Mouse (Mus musculus): ENCODE measurements around the gene Habp4. TPM values are rescaled to one million over a fixed set of nuclear protein-coding genes. Genes with fewer than 3 reads are reported as not detected.
A peak's percentile ranks its signal among the peaks of the same experiment; 100 is the strongest.

The Habp4 gene
- polyA plus RNA-seq, 1 experiment from 2014 or later, result 28.4 TPM

DNA sequence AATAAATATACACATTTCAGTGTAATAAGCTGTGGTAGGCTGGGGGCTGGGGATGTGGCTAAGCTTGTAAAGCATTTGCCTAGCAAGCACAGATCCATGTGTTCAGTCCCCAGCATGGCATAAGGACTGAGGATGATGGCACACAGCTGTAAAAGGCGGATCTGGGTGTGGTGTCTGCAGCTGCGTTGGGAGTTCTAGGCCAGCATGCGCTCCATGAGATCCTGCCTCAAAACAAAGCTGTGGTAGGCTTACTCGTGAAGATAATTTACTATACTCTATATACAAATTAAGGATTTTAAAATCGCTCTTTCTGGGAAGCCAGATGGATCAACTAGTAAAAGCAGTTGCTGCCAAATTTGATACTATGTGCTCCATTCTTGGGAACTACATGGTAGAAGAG, 53.3 kb downstream of the Habp4 start:
- no peaks in the 10 kb centered on the region for H3K9me3 ChIP-seq (ENCODE audit: low read length)
- WGBS, result 93% methylated on average over 5 of the region's 5 CpGs
- no peak for ATAC-seq (ENCODE audit: low FRiP score, low TSS enrichment)
- no peak overlapping the region for H3K27ac ChIP-seq (ENCODE audit: low read length)
- no peak overlapping the region for H3K9ac ChIP-seq (replicated peaks; ENCODE audit: low read length)
- H3K4me2 ChIP-seq (replicated peaks; ENCODE audit: low read depth, low read length), result no peak overlapping the region
- no peaks in the 10 kb centered on the region for H3K36me3 ChIP-seq (ENCODE audit: insufficient read depth, low read length)
- H3K27me3 ChIP-seq (ENCODE audit: insufficient read depth, low read length), result no peaks in the 10 kb centered on the region
- no peak overlapping the region for H3K4me3 ChIP-seq (ENCODE audit: low read length)
- H3K4me1 ChIP-seq (ENCODE audit: insufficient read depth, low read length), result no peaks in the 10 kb centered on the region

DNA sequence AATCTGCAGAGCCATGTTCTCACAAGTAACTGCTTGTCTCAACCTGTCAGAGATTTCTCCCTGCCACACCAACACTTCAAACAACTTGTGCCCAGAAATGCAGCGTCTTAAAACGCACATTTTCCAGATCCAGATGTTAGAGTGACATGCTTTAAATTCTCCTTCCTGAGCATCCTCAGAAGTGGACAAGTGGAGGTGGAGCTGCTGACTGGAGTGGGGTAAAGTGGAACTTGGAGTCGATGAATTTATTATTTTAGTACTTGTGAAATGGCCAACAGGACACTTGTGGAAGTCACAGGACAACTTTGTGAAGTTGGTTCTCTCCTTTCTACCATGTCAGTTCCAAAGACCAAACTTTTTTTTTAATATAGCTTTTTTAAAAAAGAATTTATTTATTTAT, 64.1 kb downstream of the Habp4 start:
- Histone ChIP-seq H3K9ac (replicated peaks; ENCODE audit: low read length) (no peak overlapping the region), H3K27me3 (ENCODE audit: insufficient read depth, low read length) (no peaks in the 10 kb centered on the region), H3K9me3 (ENCODE audit: low read length) (no peaks in the 10 kb centered on the region), H3K36me3 (ENCODE audit: insufficient read depth, low read length) (no peaks in the 10 kb centered on the region), H3K27ac (ENCODE audit: low read length) (no peak overlapping the region), H3K4me3 (ENCODE audit: low read length) (no peak overlapping the region), H3K4me2 (replicated peaks; ENCODE audit: low read depth, low read length) (no peak overlapping the region), H3K4me1 (ENCODE audit: insufficient read depth, low read length) (no peaks in the 10 kb centered on the region)
- WGBS, result 89% methylated on average over 3 of the region's 3 CpGs
- no peak for ATAC-seq (ENCODE audit: low FRiP score, low TSS enrichment)

DNA sequence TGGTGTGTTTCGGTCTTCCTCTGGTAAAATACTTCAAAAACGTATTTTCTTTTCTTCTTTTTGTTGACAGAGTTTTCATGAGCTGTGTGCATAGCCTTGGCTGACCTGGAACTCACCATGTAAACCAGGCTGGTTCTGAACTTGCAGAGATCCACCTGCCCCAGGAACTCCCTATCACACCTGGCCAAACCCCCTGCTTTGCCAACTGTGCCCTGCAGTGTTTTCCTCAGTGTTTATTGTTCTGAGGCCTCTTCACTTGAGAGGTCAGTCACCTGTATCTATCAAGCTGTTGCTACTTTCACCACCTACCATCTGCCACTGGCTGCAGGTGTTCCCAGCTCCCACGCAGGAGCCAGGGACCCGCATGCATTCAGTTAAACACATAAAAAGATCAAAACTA, 65.1 kb downstream of the Habp4 start:
- 89% methylated on average over 4 of the region's 4 CpGs for WGBS
- H3K4me1 ChIP-seq (ENCODE audit: insufficient read depth, low read length), result no peaks in the 10 kb centered on the region
- H3K27ac ChIP-seq (ENCODE audit: low read length), result no peak overlapping the region
- H3K4me2 ChIP-seq (replicated peaks; ENCODE audit: low read depth, low read length), result no peak overlapping the region
- no peak for ATAC-seq (ENCODE audit: low FRiP score, low TSS enrichment)
- no peaks in the 10 kb centered on the region for H3K36me3 ChIP-seq (ENCODE audit: insufficient read depth, low read length)
- H3K9ac ChIP-seq (replicated peaks; ENCODE audit: low read length), result no peak overlapping the region
- H3K9me3 ChIP-seq (ENCODE audit: low read length), result no peaks in the 10 kb centered on the region
- H3K27me3 ChIP-seq (ENCODE audit: insufficient read depth, low read length), result no peaks in the 10 kb centered on the region
- H3K4me3 ChIP-seq (ENCODE audit: low read length), result no peak overlapping the region

DNA sequence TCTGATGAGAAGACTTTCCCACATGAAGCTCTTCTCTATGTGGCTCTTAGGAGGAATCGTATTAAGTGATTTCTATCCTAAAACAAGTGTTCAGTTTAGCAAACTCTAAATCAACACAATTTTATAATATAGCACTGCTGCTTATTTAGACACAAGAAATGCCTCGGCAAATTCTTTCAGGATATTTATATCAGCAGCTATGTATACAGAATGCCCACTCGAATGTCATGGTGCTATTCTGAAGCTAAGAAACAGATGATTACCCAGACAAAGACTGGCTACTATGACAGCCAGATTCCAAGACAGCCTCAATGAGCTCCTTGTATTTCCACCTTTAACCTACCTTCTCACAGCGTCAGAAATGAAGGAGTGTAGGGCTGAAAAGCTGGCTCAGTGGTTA, 71.5 kb downstream of the Habp4 start:
- Histone ChIP-seq H3K4me2 (replicated peaks; ENCODE audit: low read depth, low read length) (no peak overlapping the region), H3K36me3 (ENCODE audit: insufficient read depth, low read length) (no peaks in the 10 kb centered on the region), H3K4me1 (ENCODE audit: insufficient read depth, low read length) (peaks cover 12% of the 10 kb centered on the region), H3K4me3 (ENCODE audit: low read length) (no peak overlapping the region), H3K9ac (replicated peaks; ENCODE audit: low read length) (no peak overlapping the region), H3K27me3 (ENCODE audit: insufficient read depth, low read length) (no peaks in the 10 kb centered on the region), H3K27ac (ENCODE audit: low read length) (no peak overlapping the region), H3K9me3 (ENCODE audit: low read length) (no peaks in the 10 kb centered on the region)
- ATAC-seq (ENCODE audit: low FRiP score, low TSS enrichment), result no peak
- WGBS, result 89% methylated on average over 4 of the region's 4 CpGs

DNA sequence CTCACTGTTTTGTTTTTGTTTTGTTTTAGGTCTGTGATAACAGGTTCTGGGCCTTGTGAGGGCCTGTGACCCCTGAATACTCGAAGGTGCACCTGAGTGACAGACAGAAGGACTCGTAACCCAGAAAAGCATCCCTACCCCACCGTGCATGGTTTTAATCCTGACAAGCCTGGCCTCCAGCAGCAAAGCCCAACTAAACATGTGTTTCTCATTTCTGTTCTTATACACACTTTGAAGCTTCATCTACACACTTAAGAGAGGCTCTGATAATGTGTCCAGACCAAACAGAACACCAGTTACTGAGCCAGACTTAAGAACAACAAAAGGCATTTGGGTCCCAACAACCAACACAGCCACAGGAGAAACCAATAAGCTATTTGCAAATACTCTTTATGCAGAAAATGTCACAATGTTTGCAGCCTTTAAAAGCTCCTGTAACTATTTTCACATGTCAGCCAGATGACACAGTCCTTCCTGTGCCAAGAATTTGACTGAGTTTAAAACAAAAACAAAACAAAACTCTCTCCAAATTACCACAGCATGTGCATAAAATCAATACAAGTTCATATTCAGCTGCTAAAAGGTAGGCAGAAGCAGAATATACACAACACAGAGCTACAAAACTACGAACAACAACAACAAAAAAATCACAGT, 73.6 kb downstream of the Habp4 start:
- Histone ChIP-seq H3K4me2 (replicated peaks; ENCODE audit: low read depth, low read length) (no peak overlapping the region), H3K4me1 (ENCODE audit: insufficient read depth, low read length) (peaks cover 15% of the 10 kb centered on the region), H3K27me3 (ENCODE audit: insufficient read depth, low read length) (no peaks in the 10 kb centered on the region), H3K27ac (ENCODE audit: low read length) (0 out of 2 replicates have a peak overlapping the region, but pooled peaks have one; percentile 14), H3K4me3 (ENCODE audit: low read length) (no peak overlapping the region), H3K9ac (replicated peaks; ENCODE audit: low read length) (no peak overlapping the region), H3K36me3 (ENCODE audit: insufficient read depth, low read length) (no peaks in the 10 kb centered on the region), H3K9me3 (ENCODE audit: low read length) (no peaks in the 10 kb centered on the region)
- 74% methylated on average over 4 of the region's 4 CpGs for WGBS
- no peak for ATAC-seq (ENCODE audit: low FRiP score, low TSS enrichment)

DNA sequence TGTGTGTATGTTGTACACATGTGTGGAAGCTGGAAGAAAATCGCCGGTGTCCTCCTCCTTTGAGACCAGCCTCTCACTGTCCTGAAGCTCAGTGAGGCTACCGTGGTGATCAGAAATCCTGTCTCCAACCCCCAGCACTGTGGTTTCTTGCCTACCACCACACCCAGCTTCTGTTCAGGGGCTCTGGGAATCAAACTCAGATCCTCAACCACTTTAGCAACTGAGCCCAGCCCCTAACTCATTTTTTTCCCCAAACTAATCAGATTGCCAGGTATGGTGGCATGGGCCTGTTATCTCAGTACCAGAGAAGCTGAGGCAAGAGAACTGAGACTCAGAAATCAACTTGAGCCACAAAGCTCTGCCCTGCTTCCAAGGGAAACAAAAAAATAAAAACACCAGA, 74.2 kb downstream of the Habp4 start:
- no peaks in the 10 kb centered on the region for H3K36me3 ChIP-seq (ENCODE audit: insufficient read depth, low read length)
- H3K4me1 ChIP-seq (ENCODE audit: insufficient read depth, low read length), result peaks cover 15% of the 10 kb centered on the region
- no peaks in the 10 kb centered on the region for H3K9me3 ChIP-seq (ENCODE audit: low read length)
- H3K27me3 ChIP-seq (ENCODE audit: insufficient read depth, low read length), result no peaks in the 10 kb centered on the region
- no peak overlapping the region for H3K9ac ChIP-seq (replicated peaks; ENCODE audit: low read length)
- H3K4me3 ChIP-seq (ENCODE audit: low read length), result no peak overlapping the region
- no peak overlapping the region for H3K4me2 ChIP-seq (replicated peaks; ENCODE audit: low read depth, low read length)
- 67% methylated on average over 3 of the region's 3 CpGs for WGBS
- no peak overlapping the region for H3K27ac ChIP-seq (ENCODE audit: low read length)
- no peak for ATAC-seq (ENCODE audit: low FRiP score, low TSS enrichment)

Other genes starting within 250 kb of the Habp4 start
- not detected in 2 replicates for gene Hsd17b3, start 72.6 kb upstream of the Habp4 start, polyA plus RNA-seq (2015; fragmentation: Nextera tagmentation; extraction: Ambion mirVana)
- gene Slc35d2, start 32.5 kb upstream of the Habp4 start, polyA plus RNA-seq (2015; fragmentation: Nextera tagmentation; extraction: Ambion mirVana), result 5.6 and 5.8 TPM in 2 replicates
- gene Zfp367, start 8.6 kb upstream of the Habp4 start, polyA plus RNA-seq (2015; fragmentation: Nextera tagmentation; extraction: Ambion mirVana), result 16.2 and 17.4 TPM in 2 replicates
- gene Cdc14b, start 113.5 kb downstream of the Habp4 start, polyA plus RNA-seq (2015; fragmentation: Nextera tagmentation; extraction: Ambion mirVana), result 16.1 and 16.9 TPM in 2 replicates
- gene Aaed1, start 150.9 kb downstream of the Habp4 start, polyA plus RNA-seq (2015; fragmentation: Nextera tagmentation; extraction: Ambion mirVana), result 43.3 and 55.4 TPM in 2 replicates
- 382 and 413 TPM in 2 replicates for gene Ctsl, start 209.1 kb downstream of the Habp4 start, polyA plus RNA-seq (2015; fragmentation: Nextera tagmentation; extraction: Ambion mirVana)